Mouse (Mus musculus): ENCODE results near the gene Gm47841.

The Gm47841 gene

DNA sequence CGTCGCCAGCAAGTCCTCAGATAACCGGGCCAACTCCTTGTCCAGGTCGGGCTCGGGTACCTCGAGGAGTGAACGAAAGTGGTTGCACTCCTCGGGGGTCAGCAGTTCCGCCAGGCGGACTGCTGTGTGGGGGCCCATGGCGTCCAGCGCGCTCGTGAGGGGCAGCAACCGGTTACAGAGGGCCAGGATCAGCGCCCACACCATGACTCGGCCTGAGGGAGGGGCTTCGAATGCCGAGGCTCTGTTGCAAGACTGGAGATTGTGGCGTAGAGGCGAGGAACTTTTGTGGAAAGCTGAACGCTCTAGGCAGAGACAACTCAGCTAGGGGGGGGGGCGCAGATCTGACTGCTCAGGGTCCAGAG is at the start of gene Gm47841:
Gene Gm47841, minus strand, starts transcription at position 204 of the 362 bp plus-strand sequence.
- no peak for DNase-seq

DNA sequence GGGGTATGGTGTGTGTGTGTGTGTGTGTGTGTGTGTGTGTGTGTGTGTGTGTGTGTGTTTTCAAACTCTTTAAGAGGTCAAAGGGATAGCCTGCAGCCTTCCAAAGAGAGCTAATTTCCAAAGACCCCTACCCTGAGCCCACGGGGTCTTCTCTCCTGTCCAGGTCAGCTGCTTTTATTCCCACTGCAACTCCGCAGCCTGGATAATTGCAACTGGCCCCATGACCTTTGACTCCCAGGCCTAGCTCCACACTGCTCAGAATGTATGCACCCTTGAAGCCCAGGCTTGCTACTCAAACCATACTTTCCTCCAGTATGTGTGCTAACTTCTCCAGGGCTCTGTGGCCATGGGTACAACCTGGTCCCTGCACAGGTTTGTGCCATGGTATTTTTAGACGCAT is 48.2 kb upstream of the Gm47841 start:
- no peak for DNase-seq

DNA sequence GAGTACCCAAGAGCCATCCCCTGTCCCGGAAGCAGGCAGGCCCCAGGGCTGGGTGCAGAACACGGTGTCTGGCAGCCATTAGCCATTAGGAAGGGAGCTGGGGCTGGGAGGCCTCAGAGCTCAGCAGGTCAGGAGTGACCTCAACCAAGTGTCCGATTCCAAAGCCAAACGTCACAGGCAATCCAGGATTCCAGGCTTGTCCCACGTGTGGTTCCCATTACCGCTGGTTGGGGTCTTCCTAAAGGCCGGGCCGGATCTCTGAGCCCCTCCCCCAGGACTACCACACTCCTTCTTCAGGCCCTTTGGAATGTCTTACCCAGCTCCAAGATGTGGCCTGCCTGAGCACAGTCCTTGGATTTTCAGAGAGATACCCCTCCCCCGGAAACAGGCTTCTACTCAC is 47.8 kb upstream of the Gm47841 start:
- no peak for DNase-seq

DNA sequence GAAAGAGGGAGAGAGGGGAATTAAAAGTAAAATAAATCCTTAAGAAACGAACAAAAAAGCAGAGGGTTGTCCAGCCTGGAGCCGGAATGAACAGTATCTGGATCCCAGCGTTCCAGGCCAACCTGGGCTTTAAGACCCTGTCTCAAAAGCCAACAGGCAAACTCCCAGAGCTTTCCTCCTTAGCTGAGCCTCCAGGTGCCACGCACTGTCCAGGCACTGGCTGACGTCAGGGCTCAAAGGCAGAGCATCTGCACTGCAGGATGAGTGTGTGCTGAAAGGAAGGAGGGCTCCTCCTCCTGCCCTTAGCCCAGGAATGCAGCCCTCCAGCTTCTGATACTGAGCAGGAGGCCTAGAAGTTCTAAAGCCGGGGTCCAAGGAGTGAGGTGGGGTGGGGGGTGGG is 46.8 kb upstream of the Gm47841 start:
- DNase-seq = no peak

DNA sequence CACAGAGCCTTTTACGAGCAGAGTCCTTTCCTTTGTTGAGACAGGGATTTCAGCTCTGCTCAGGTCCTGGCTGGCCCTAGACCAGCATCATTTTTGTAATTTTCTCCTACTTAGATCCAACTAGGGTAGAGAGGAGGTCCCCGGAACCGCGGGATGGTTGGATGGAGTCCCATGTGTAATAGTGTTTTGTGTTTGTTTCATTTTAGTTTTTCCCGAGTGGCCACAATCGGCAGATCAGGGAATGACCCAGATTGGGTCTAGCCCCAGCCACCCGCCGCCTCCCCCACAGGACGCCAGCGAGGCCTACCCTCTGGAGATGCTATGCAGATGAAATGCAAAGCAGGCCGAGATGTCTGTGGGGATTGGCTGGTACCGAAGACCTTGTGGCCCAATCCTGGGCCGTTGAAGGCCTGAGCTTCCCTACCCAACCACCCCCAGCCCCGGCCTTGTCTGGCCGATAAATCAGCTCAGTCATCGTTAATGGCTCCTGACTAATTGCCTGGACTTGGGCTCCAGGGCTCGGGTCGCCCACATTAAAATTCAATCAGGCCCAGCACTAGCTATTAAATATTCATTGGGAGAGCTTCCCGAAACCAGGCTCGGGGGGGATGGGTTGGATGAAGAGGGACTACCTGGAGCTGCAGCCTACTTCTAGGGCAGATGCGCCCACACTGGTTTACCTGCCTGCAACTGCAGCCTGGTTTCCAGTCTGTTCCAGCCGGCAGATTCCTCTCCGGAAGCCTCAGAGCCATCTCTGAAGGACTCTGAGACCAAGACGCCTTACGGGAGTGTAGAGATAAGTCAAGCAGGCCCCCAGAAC is 45.8 kb upstream of the Gm47841 start:
- peak; percentile 68 for DNase-seq

DNA sequence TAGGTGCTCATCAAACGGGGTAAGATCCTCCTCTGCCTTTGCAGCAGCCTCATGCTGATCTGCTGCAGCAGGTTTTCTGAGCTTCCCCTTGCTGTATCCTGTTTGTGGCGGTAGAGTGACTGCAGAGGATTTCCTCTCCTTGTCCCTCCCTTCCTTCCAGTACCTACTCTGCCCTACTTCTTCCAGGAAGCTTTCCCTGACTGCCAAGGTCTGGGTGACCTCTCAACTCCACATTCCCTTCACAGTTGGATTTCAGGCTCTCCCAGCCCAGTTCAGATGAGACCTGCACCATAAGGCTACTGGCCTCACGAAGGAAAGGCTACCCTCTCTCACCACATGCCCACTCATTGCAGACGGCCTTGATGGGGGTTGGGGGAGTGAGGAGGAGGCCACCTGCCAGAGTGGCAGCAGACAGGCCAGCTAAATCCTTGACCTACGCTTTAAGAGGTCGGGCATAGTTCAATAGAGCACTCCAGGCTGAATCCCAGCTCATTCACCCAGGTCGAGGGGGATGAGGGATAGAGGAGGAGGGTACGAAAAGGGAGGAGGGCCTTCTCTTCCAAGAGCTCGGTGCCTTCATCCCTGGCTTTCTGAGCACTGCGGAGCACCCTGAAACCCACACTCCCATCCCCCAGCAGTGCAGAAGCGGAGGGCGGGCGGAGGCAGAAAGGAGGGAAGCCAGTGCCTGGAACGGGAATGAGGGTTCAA is 45.1 kb upstream of the Gm47841 start:
- DNase-seq = peak; percentile 42

DNA sequence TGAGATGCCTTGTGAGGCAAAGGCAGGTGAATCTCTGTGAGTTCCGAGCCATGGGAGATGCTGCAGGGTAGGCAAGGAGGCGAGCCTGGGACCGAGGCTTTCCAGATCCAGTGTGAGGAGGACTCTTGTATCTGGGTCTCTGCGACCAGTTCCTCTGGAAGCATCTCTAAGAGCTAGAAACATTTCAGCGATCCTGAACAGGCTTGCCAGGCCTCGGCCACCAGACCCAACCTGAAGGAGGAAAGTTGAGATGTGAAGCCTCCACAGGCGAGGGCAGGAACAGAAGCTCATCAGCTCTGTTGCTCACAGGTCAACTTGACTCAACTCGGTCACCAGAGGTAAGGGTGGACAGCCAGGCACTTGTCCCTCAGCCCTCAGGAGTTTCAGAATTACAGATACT is 44.4 kb upstream of the Gm47841 start:
- no peak for DNase-seq

DNA sequence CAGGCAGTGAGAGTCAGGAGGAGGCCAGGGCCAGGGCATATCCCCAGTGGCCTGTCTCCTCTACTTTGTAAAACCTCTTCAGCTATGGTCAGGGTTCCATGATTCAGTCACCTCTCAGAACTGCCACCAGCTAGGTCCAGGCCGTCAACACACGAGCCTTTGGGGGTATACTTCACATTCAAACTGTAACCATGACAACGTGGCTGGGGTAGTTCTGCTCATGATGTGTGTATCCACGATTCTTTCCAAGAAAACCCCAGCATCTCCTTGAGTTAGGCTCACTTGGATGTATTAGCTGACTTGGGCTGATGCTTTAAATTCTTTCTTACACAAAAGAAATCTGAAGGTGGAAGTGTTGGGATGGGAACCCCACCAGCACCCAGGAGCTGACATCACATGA is 41.1 kb upstream of the Gm47841 start:
- DNase-seq = no peak

DNA sequence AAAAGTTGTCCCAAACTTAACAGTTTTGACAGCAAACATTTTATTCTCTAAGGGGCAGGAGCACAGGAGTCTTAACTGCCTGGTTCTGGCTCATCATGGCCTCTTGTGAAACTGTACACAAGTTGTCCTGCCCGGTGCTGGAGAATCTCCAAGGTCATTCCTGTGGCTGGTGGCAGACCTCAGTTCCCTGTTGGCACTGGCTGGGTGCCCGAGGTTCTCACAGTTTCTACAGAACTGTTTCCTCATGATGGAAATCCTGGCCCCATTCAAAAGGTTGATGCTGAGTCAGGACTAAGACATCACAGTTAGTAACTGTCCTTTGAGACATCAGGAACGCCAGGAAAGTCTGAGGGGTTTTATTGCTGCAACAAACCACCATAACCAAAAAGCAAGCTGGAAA is 39.8 kb upstream of the Gm47841 start:
- peak; percentile 66 for DNase-seq

DNA sequence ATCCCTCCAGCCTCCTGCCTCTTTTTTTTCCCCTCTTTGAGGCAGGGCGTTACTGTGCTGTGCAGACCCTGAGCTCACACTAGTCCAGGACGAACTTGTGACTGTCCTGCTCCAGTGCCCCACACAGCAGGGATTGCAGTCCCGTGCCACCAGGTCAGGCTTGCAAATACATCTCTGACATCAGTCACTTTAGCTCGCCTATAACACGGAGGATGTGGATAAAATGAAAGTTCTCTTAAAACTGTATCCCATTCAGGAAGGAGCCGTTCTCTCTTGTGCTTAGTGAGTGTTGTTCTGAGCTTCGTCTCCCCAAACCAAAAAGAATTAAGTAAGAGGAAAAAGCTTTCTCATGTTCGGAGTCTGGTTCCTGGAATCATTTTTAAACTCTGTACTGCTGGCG is 39.3 kb upstream of the Gm47841 start:
- no peak for DNase-seq

DNA sequence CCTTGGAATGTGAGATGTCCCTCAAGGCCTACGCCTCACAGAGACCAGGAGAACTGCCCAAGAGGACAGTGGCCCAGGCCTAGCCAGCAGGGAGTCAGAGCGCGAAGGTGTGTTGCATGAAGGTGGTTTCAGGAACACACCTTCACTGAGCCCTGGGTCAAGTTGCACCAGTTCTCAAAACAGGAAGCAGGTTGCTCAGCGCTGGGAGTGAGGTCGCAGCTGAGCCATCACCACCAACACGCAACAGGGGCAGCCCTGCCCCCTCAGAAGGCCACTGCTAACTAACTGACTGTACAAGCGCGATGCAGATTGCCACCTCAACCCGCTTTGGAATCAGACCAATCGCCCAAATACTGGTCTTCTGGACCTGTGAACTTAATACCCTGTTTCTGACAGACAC is 37.3 kb upstream of the Gm47841 start:
- DNase-seq = no peak

DNA sequence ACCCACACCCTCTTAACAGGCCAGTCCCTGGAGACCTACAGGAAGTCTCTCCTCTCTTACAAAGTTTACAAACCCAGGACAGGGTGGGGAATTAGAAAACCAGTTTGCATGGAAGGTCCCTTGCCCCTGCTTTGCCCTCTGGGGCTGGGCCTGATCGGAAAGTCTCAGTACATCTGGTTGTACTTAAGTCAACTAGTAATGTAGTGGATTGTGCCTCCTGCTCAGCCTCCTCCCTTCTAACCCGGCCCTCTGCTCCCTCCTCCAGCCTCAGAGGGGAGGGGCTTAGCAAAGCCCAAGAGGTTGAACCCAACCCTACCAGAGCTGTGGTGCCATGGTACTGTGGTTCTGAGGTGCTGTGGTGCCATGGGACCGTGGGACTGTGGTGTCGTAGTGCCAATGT is 35.0 kb upstream of the Gm47841 start:
- no peak for DNase-seq

DNA sequence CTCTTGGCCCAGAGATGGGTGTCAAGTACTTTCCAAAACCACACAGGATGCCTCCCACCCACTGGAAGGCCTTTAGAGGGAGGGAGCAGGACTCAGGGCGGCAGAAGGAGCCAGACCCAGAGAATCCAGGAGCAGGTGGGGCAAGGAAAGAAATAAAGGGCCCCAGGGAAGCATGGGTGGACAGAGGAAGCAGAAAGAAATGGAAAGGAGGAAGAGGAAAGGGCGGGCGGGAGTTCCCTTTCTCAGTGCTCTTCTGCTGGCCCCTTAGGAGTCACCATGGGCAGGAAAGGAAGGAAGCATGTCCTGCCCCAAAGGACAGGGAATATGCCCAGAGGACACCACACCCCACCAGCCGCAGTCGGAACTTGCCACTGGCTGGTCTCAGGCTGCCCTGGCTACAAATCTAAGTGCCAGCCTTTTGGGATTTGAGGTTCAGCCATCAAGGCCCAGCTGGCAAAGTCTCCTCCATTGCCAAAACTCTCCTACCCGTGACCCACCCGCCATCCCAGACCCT is 33.9 kb upstream of the Gm47841 start:
- no peak for DNase-seq

DNA sequence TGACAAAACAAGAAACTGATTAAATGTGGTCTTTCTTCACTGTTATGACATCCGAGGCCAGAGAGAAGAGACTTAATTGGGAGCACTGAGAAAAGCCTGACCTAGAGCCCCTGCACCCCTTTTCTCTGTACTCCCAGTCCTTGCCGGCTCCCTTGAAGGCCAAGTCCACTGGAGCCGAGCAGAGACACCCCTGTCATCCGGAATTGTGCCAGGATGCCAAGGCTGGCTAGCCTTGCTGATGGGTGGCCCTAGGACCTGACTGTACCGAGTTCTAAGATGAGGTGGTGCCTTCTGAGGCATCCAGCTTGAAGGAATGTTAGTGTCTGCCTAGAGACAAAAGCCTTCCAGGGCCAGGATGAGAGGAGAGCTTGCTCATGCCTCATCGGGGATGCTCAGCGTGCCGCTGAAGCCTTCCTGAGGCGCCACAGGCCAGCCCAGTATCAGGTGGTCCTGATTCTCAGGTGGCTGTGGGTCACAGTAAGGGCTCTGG is 32.9 kb upstream of the Gm47841 start:
- no peak for DNase-seq

DNA sequence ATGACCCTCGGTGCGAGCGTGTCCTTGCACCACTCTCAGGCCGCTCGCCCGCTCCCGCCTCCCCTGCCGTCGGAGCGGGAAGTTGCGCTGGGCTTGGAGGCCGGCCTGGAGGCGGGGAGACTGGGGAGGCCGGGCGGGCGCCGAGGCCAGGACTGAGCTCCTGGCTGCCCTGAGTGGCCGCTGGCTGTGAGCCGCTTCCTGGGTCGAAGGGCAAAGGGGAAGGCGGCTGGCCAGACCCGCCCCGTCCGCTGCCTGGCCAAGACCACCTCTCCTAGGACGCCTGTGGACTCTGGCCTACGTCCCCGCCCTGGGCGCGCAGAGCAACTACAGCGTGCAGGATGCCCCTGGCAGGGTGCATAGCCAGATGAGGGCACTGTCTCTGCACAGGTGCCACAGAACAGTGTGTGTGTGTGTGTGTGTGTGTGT is 31.5 kb upstream of the Gm47841 start:
- DNase-seq = peak; percentile 95

DNA sequence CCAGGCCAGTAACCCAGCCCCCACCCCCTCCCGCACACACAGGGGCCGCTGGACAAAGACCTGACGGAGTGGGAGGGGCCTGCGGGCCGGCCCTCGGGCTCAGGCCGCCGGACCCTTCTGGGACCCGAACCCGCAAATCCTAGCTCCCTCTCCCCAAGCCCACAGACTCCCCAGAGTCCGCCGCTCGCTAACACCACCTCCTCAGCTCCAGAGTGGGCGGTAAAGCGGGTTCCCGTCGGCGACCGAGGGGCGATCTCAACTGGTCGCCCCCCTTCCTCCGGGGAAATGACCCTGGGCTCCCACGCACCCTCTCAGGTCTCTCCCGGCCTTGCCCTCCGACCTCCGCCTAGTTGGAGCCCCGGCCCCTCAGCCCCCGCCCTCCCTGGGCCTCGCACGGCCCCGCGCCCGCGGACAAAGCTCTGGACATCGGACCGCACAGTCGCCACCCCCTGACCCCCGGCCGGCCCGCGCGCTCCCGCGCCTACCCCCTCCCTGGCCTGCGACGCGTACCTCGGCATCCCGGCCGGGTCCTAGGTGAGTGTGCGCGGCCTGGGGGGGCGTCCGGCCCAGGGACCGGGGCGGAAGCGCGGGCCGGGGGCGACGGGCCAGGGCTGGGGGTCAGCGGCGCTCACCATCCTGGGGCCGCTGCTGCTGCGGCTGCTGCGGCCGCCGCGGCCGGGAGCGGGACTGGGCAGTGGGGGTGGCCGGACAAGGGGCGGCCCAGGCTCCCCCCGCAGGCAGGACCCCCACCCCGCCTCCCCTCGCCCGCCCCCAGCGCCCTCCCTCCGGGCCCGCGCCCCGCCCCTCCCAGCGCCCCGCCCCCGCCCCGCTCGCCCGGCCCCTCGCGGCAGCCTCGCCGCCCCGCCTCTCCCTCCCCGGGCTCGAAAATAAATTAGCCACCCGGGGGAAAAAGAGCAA is 30.9 kb upstream of the Gm47841 start, which contains the start of gene Fignl2:
Gene Fignl2, minus strand, starts transcription at position 755 of the 918 bp plus-strand sequence.
- DNase-seq = peak; percentile 61

DNA sequence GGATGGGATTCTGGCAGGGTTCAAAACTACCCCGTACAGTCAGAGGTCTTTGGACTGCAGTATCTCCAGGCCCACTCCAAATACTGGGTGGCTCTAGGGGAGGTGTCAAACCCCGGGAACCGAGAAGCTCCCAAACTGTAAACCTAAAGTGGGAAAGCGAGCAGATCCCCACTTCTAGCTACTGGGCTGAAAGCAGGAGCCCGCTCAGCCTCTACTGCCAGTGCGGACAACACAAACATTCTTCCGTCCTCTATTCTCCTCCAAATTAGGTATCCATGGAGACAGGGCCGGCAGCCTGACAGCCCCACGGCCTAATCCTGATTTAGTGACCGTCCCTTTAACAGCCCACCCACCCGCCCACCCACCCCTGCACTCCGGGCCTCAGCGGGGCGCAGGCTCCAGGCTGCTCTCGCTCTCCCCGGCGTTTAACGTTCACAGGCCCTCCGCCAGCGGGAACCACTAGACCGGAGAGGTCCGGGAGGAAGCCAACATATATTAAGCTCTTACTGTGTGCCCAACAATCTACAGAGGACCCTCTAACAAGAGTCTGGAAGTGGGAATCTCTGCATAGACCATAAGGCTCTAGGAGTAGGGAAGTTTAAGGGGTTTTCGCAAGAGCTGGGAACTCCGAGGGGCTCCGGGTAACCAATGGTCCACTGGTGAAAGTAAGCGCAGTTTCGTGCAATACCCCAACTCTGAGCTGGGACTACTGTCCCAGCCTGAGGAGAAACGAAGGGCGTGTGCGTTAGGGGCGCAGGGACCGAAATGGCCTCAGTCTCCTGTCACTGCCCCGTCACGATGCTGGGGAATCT is 30.0 kb upstream of the Gm47841 start:
- DNase-seq = peak; percentile 62

DNA sequence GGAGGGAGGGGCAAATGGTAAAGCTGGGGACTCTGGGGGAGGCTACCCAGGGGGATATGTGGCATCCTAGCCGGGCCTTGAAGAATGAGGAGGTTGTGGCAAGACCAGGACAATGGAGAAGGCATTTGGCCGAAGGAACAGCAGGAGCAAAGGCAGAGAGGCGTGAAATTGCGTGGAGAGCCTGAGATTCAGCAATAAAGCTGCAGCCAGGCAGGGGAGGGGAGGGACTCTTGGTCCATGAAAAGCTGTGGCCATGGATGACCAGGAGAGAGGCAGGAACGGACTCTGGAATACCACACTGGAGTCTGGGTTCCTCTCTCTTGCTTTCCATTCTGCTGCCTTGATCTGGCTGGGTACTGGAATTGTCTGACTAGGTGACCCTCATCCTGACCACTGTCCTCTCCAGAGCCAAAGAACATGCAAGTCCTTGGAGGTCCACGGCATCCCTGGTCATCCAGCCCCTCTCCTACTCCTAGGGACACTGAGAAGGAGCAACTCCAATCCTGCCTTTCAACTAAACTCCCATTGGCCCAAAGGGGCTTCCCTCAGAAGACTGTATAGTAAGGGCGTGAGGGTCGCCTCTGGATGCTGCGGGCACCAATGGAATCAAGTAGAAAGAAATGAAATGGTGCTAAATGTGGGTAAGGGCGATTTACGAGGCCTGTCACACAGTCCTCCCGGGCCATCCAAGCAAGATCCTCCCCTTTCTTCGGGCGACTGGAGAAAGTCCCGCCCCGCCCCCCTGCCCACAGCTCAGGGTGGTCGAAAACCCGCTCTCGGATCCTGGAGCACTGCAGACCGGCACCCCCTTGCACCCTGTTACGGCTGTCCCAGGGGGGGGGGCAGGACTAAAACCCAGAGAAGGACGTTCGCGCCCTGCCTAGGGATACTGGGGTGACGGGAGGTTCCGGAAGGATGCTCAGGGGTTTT is 29.1 kb upstream of the Gm47841 start:
- peak; percentile 36 for DNase-seq

DNA sequence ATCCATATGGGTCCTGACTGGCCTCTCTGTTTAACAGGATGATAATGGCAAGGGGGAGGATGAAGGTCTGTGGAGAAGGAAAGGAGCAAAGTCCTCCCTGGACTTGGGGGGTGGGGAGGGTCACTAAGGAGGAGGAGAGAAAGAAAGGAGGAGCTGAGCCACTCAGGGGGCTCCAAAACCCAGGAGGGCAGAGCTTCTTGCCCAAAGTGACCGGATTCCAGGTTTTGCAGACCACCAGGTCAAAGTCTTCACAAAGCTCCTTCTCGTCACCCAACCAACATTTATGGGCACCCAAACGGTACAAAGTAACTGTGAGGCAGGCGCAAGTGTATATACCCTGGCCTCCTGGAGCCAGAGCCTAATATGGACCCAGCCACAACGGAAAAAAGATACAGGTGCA is 28.5 kb upstream of the Gm47841 start:
- no peak for DNase-seq

DNA sequence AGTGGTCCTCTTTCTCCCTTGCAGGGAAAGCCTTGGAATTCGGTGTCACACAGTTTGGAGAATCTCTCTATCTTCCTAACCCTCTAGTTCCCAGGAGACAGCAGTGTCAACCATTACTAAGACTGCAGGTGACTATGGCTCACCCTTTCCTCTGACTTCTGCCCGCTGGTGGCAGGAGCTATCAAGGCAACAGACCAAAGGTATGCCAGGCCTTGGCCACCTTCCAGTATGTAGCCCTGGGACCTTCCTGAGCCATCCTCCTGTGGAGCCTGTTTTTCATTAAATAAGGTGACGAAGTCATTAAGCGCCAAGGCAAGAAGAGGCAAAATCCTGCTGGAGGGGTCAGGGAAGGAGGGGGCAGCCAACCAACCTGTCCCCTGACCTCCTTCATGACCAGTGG is 28.0 kb upstream of the Gm47841 start:
- peak; percentile 77 for DNase-seq

DNA sequence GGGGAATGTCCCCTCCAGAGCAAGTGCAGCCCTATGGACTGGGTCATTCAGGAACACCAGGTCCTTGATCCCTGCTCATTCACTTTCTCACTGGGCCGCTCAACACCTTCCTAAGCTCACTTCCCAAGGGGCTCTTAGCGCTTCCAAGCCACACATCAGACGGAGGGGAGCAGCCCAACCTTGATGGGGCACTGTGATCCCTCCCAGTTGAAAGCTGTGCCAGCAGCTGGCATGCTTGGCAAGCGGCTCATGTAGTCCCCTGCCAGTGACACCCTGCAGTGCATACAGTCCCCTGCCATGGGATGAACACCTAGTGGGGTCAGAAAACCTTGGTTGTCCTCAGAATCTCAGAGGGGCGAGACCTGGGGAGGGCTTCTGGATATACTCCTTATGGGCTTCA is 26.9 kb upstream of the Gm47841 start:
- DNase-seq = peak; percentile 28
